Mouse (Mus musculus) liver, embryonic 13.5 days (tissue): ENCODE measurements around the gene Myo1h. TPM values are rescaled to one million over a fixed set of nuclear protein-coding genes. Genes with fewer than 3 reads are reported as not detected.

ENCODE experiments used
- ATAC-seq: fragments of 200-750 bp; cut with Nextera tagmentation; 2 replicates; pipeline ENCODE4 v1.8.0; 2017; ENCODE audit warnings: low read depth, mild to moderate bottlenecking, moderate number of reproducible peaks, moderate library complexity
- DNase-seq: peaks from one replicate; pipeline ENCODE4 v3.0.0; 2022
- H3K27ac ChIP-seq: fragments of 300-500 bp; sonication (generic); 2 replicates; pipeline ENCODE4 v1.5.1; 2015; ENCODE audit warnings: moderate library complexity, mild to moderate bottlenecking, inconsistent platforms
- H3K27me3 ChIP-seq: fragments of 300-500 bp; sonication (generic); 2 replicates; pipeline ENCODE4 v1.6.1; 2015; ENCODE audit warnings: mild to moderate bottlenecking, inconsistent platforms
- H3K36me3 ChIP-seq: fragments of 300-500 bp; sonication (generic); 2 replicates; pipeline ENCODE4 v1.6.1; 2015; ENCODE audit warnings: mild to moderate bottlenecking, inconsistent platforms
- H3K4me1 ChIP-seq: fragments of 300-500 bp; sonication (generic); replicated peaks from 2 replicates; pipeline ENCODE4 v1.6.1; 2015; ENCODE audit warnings: inconsistent platforms
- H3K4me2 ChIP-seq: fragments of 300-500 bp; sonication (generic); 2 replicates; pipeline ENCODE4 v1.6.1; 2015; ENCODE audit warnings: inconsistent platforms, mild to moderate bottlenecking, moderate library complexity
- H3K4me3 ChIP-seq: fragments of 300-500 bp; sonication (generic); replicated peaks from 2 replicates; pipeline ENCODE4 v1.5.1; 2015; ENCODE audit warnings: mild to moderate bottlenecking, inconsistent platforms
- H3K9ac ChIP-seq: fragments of 300-500 bp; sonication (generic); 2 replicates; pipeline ENCODE4 v1.6.1; 2015; ENCODE audit warnings: mild to moderate bottlenecking, inconsistent platforms
- H3K9me3 ChIP-seq: fragments of 300-500 bp; sonication (generic); replicated peaks from 2 replicates; pipeline ENCODE4 v1.6.1; 2016; ENCODE audit warnings: inconsistent platforms
- WGBS: fragments of 180-500 bp; shearing (Covaris S2); methylation state at CpG from one replicate; pipeline ENCODE4 v1.1.7; 2015; ENCODE audit not compliant: insufficient replicate concordance; 5-methylcytosine and 5-hydroxymethylcytosine counted together
- polyA plus RNA-seq: library from polyadenylated mRNA; unstranded; fragments of >200 nt; fragmentation: Nextera tagmentation; extraction: Ambion mirVana; gene quantifications from 2 replicates; pipeline ENCODE4 v1.2.1, GENCODE M21; 2015

Myo1h gene
- polyA plus RNA-seq, 1 experiment from 2014 or later: 0.22 TPM

GRCm38 (mm10) chr5:114323791-114324507, 35.0 kb downstream of the Myo1h start:
- H3K9me3 ChIP-seq: no peaks in the 10 kb centered on the region
- no peaks in the 10 kb centered on the region for H3K4me1 ChIP-seq
- no peaks in the 10 kb centered on the region for H3K36me3 ChIP-seq
- peaks cover 8% of the 10 kb centered on the region; the same call in 1 of the 2 replicates for H3K27me3 ChIP-seq
- no peak for DNase-seq
- no peak overlapping the region for H3K4me3 ChIP-seq
- no peak overlapping the region for H3K27ac ChIP-seq
- H3K4me2 ChIP-seq: no peak overlapping the region
- no peak for ATAC-seq
- 18% methylated on average over 16 of the region's 16 CpGs for WGBS
- 0 out of 2 replicates have a peak overlapping the region, but pooled peaks have one; percentile 22 for H3K9ac ChIP-seq

- Histone ChIP-seq H3K27me3 (no peaks in the 10 kb centered on the region), H3K9ac (no peak overlapping the region), H3K36me3 (no peaks in the 10 kb centered on the region), H3K27ac (no peak overlapping the region), H3K4me1 (peaks cover 4% of the 10 kb centered on the region; the same call in 1 of the 2 replicates), H3K4me3 (no peak overlapping the region), H3K4me2 (no peak overlapping the region), H3K9me3 (no peaks in the 10 kb centered on the region)
- 39% methylated on average over 5 of the region's 5 CpGs for WGBS
- no peak for DNase-seq
- ATAC-seq: no peak
Observed at GRCm38 (mm10) chr5:114342996-114343395, 54.0 kb downstream of the Myo1h start.

GRCm38 (mm10) chr5:114343612-114344011, 54.6 kb downstream of the Myo1h start:
- Histone ChIP-seq H3K27me3 (no peaks in the 10 kb centered on the region), H3K27ac (no peak overlapping the region), H3K4me2 (no peak overlapping the region), H3K36me3 (no peaks in the 10 kb centered on the region), H3K4me1 (peaks cover 4% of the 10 kb centered on the region; the same call in 1 of the 2 replicates), H3K9me3 (no peaks in the 10 kb centered on the region), H3K9ac (no peak overlapping the region), H3K4me3 (no peak overlapping the region)
- DNase-seq: no peak
- no peak for ATAC-seq
- 59% methylated on average over 7 of the region's 7 CpGs for WGBS

- Histone ChIP-seq H3K9ac (no peak overlapping the region), H3K27me3 (no peaks in the 10 kb centered on the region), H3K27ac (no peak overlapping the region), H3K4me3 (no peak overlapping the region), H3K9me3 (no peaks in the 10 kb centered on the region), H3K4me1 (peaks cover 4% of the 10 kb centered on the region; the same call in 1 of the 2 replicates), H3K4me2 (no peak overlapping the region), H3K36me3 (no peaks in the 10 kb centered on the region)
- DNase-seq: peak; percentile 57
- ATAC-seq: peak; percentile 77
- 30% methylated on average over 3 of the region's 3 CpGs for WGBS
Observed at GRCm38 (mm10) chr5:114345538-114345937, 56.6 kb downstream of the Myo1h start.

GRCm38 (mm10) chr5:114347005-114347404, 58.0 kb downstream of the Myo1h start:
- DNase-seq (no peak), ATAC-seq (no peak)
- Histone ChIP-seq H3K4me2 (no peak overlapping the region), H3K36me3 (no peaks in the 10 kb centered on the region), H3K27ac (no peak overlapping the region), H3K9me3 (no peaks in the 10 kb centered on the region), H3K4me1 (peaks cover 4% of the 10 kb centered on the region; the same call in 1 of the 2 replicates), H3K9ac (no peak overlapping the region), H3K27me3 (no peaks in the 10 kb centered on the region), H3K4me3 (no peak overlapping the region)
- WGBS: 62% methylated on average over 10 of the region's 10 CpGs

- H3K27me3 ChIP-seq: no peaks in the 10 kb centered on the region
- no peak for ATAC-seq
- no peak for DNase-seq
- WGBS: 51% methylated on average over 10 of the region's 10 CpGs
- H3K4me2 ChIP-seq: no peak overlapping the region
- no peak overlapping the region for H3K4me3 ChIP-seq
- no peak overlapping the region for H3K9ac ChIP-seq
- H3K36me3 ChIP-seq: no peaks in the 10 kb centered on the region
- H3K9me3 ChIP-seq: no peaks in the 10 kb centered on the region
- no peak overlapping the region for H3K27ac ChIP-seq
- H3K4me1 ChIP-seq: no peaks in the 10 kb centered on the region
Observed at GRCm38 (mm10) chr5:114351490-114351889, 62.5 kb downstream of the Myo1h start.

GRCm38 (mm10) chr5:114356250-114356935, 67.4 kb downstream of the Myo1h start:
- DNase-seq: peak; percentile 55
- 21% methylated on average over 7 of the region's 7 CpGs for WGBS
- peaks cover 7% of the 10 kb centered on the region for H3K4me1 ChIP-seq
- H3K36me3 ChIP-seq: no peaks in the 10 kb centered on the region
- peak overlapping the region; percentile 39 for H3K4me2 ChIP-seq
- H3K9ac ChIP-seq: no peak overlapping the region
- peak; percentile 78 for ATAC-seq
- no peak overlapping the region for H3K4me3 ChIP-seq
- no peaks in the 10 kb centered on the region for H3K27me3 ChIP-seq
- no peak overlapping the region for H3K27ac ChIP-seq
- H3K9me3 ChIP-seq: no peaks in the 10 kb centered on the region

- H3K9ac ChIP-seq: no peak overlapping the region
- no peak overlapping the region for H3K4me3 ChIP-seq
- WGBS: 47% methylated on average over 23 of the region's 23 CpGs
- DNase-seq: no peak
- peaks cover 7% of the 10 kb centered on the region for H3K4me1 ChIP-seq
- H3K27ac ChIP-seq: no peak overlapping the region
- peak overlapping the region; percentile 39 for H3K4me2 ChIP-seq
- ATAC-seq: peak; percentile 52
- 0 out of 2 replicates have a peak, but pooled peaks cover 2% of the 10 kb centered on the region for H3K36me3 ChIP-seq
- H3K27me3 ChIP-seq: no peaks in the 10 kb centered on the region
- H3K9me3 ChIP-seq: no peaks in the 10 kb centered on the region
Observed at GRCm38 (mm10) chr5:114356936-114357751, 68.2 kb downstream of the Myo1h start.

GRCm38 (mm10) chr5:114358833-114359232, 69.9 kb downstream of the Myo1h start:
- DNase-seq (no peak), ATAC-seq (no peak)
- no peak overlapping the region for H3K27ac ChIP-seq
- H3K27me3 ChIP-seq: no peaks in the 10 kb centered on the region
- H3K4me3 ChIP-seq: no peak overlapping the region
- peaks cover 7% of the 10 kb centered on the region for H3K4me1 ChIP-seq
- no peak overlapping the region for H3K4me2 ChIP-seq
- 78% methylated on average over 10 of the region's 10 CpGs for WGBS
- H3K9me3 ChIP-seq: no peaks in the 10 kb centered on the region
- no peak overlapping the region; the same call in 1 of the 2 replicates for H3K9ac ChIP-seq
- peaks cover 19% of the 10 kb centered on the region for H3K36me3 ChIP-seq

- no peak overlapping the region for H3K4me3 ChIP-seq
- no peaks in the 10 kb centered on the region for H3K9me3 ChIP-seq
- ATAC-seq: no peak
- H3K4me1 ChIP-seq: peaks cover 7% of the 10 kb centered on the region
- no peak for DNase-seq
- H3K36me3 ChIP-seq: peaks cover 25% of the 10 kb centered on the region
- WGBS: 66% methylated on average over 8 of the region's 8 CpGs
- no peak overlapping the region for H3K4me2 ChIP-seq
- H3K27me3 ChIP-seq: no peaks in the 10 kb centered on the region
- no peak overlapping the region for H3K27ac ChIP-seq
- no peak overlapping the region for H3K9ac ChIP-seq
Observed at GRCm38 (mm10) chr5:114359586-114359985, 70.6 kb downstream of the Myo1h start.

- no peaks in the 10 kb centered on the region for H3K9me3 ChIP-seq
- ATAC-seq: no peak
- peaks cover 7% of the 10 kb centered on the region for H3K4me1 ChIP-seq
- no peak overlapping the region for H3K4me2 ChIP-seq
- DNase-seq: no peak
- no peak overlapping the region for H3K4me3 ChIP-seq
- no peaks in the 10 kb centered on the region for H3K27me3 ChIP-seq
- WGBS: 66% methylated on average over 15 of the region's 15 CpGs
- no peak overlapping the region for H3K27ac ChIP-seq
- no peak overlapping the region for H3K9ac ChIP-seq
- peaks cover 39% of the 10 kb centered on the region for H3K36me3 ChIP-seq
Observed at GRCm38 (mm10) chr5:114360968-114361367, 72.0 kb downstream of the Myo1h start.
